Mouse (Mus musculus): ENCODE results near the gene Klhl31. TPM values are rescaled to one million over a fixed set of nuclear protein-coding genes. Genes with fewer than 3 reads are reported as not detected.
A peak's percentile ranks its signal among the peaks of the same experiment; 100 is the strongest.

Klhl31 gene
- polyA plus RNA-seq, 1 experiment from 2014 or later = 0.08 TPM

DNA sequence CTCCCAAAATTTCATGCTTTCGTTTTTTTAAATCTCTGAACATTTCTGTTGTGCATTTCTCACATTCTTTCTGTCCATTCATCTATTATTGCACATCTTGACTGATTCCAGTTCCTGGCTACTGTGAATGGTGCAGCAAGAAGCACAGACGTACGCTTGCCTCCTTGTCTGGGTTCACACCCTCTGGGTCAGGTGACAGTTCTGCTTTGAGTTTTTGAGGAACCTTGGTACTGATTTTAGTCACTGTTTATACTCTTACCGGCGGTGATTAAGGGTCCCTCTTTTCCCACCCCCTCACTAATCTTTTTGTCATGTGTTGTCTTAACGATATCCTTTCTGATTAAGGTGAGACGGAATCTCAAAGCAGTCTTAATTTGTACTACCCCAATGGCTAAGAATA is 15.5 kb downstream of the Klhl31 start:
- H3K4me1 ChIP-seq (replicated peaks; ENCODE audit: control insufficient read depth, insufficient read depth) = no peaks in the 10 kb centered on the region
- DNase-seq (ENCODE audit: low spot score) (no peak), ATAC-seq (ENCODE audit: low FRiP score, low TSS enrichment) (no peak)
- H3K9ac ChIP-seq (ENCODE audit: low read length) = no peak overlapping the region
- no peak overlapping the region for H3K4me3 ChIP-seq (ENCODE audit: low read depth, low read length)
- no peaks in the 10 kb centered on the region for H3K36me3 ChIP-seq (ENCODE audit: control insufficient read depth, insufficient read depth, low read length)
- TF ChIP-seq EP300 (optimal IDR thresholded peaks at IDR 0.05) (no peak), CTCF (IDR thresholded peaks at IDR 0.05; ENCODE audit: low read depth) (no peak)
- 37% methylated on average over 7 of the region's 7 CpGs for WGBS
- no peak overlapping the region for H3K27ac ChIP-seq (replicated peaks)
- no peaks in the 10 kb centered on the region for H3K9me3 ChIP-seq (ENCODE audit: control insufficient read depth, low read length)
- no peak overlapping the region for H3K4me2 ChIP-seq (replicated peaks; ENCODE audit: low read depth)
- H3K27me3 ChIP-seq (ENCODE audit: control insufficient read depth, insufficient read depth, low read length) = no peaks in the 10 kb centered on the region

DNA sequence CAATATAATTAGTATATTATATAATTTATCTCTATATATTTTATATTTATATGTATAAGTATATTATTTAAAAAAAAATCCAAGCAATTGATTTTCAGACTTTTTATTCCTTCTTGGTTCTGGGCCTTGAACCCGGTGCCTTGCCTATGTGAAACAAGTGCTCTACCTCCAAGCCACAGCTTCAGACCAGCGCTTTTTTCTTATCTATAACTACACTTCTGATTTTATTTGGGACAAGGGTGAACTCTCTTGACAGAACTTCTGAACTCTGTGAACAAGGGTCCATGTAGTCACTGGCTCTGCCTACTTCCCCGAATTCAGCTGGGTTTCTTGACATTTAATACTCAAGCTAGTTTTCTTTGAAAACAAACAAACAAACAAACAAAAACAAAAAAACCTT is 17.6 kb downstream of the Klhl31 start:
- Histone ChIP-seq H3K36me3 (ENCODE audit: control insufficient read depth, insufficient read depth, low read length) (no peaks in the 10 kb centered on the region), H3K27me3 (ENCODE audit: control insufficient read depth, insufficient read depth, low read length) (no peaks in the 10 kb centered on the region), H3K9me3 (ENCODE audit: control insufficient read depth, low read length) (no peaks in the 10 kb centered on the region), H3K27ac (replicated peaks) (no peak overlapping the region), H3K9ac (ENCODE audit: low read length) (no peak overlapping the region), H3K4me2 (replicated peaks; ENCODE audit: low read depth) (no peak overlapping the region), H3K4me1 (replicated peaks; ENCODE audit: control insufficient read depth, insufficient read depth) (no peaks in the 10 kb centered on the region), H3K4me3 (ENCODE audit: low read depth, low read length) (no peak overlapping the region)
- 84% methylated on average over 3 of the region's 3 CpGs for WGBS
- no peak for ATAC-seq (ENCODE audit: low FRiP score, low TSS enrichment)
- DNase-seq (ENCODE audit: low spot score) = no peak
- TF ChIP-seq CTCF (IDR thresholded peaks at IDR 0.05; ENCODE audit: low read depth) = no peak
- no peak for TF ChIP-seq EP300 (optimal IDR thresholded peaks at IDR 0.05)

DNA sequence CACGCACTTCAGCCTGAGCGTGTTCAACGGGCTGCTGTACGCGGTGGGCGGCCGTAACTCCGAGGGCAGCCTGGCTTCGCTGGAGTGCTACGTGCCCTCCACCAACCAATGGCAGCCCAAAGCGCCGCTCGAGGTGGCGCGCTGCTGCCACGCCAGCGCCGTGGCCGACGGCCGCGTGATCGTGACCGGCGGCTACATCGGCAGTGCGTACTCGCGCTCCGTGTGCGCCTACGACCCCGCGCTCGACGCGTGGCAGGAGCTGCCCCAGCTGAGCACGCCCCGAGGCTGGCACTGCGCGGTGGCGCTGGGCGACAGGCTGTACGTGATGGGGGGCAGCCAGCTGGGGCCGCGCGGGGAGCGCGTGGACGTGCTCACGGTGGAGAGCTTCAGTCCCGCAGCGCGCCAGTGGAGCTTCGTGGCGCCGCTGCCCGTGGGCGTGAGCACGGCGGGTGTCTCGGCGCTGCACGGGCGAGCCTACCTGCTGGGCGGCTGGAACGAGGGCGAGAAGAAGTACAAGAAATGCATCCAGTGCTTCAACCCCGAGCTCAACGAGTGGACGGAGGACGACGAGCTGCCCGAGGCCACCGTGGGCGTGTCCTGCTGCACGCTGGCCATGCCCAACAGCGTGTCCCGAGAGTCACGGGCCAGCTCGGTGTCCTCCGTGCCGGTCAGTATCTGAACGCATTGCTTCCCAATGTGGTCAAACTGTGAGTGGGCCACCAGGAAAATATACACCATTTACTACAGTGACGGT is 19.1 kb downstream of the Klhl31 start:
- TF ChIP-seq CTCF (IDR thresholded peaks at IDR 0.05; ENCODE audit: low read depth) = no peak
- TF ChIP-seq EP300 (optimal IDR thresholded peaks at IDR 0.05) = no peak
- WGBS = under 1% methylated on average over 80 of the region's 85 CpGs
- no peaks in the 10 kb centered on the region for H3K27me3 ChIP-seq (ENCODE audit: control insufficient read depth, insufficient read depth, low read length)

DNA sequence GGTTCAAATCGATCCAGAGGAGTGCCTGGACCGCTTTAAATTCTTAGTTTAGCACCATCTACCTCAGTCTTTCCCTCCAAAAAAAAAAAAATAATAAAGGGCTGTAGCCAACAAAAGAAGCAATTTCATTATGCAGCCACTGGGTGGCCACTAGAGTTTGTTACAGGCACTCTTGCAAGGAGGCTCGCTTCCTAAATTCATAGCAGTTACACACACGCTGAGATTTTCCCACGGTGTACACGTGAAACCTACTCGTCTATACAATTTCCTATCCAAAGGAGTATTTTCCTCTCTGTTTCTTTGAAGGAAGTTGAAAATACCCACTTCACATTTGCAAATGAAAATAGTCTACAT is 19.6 kb downstream of the Klhl31 start:
- Histone ChIP-seq H3K27me3 (ENCODE audit: control insufficient read depth, insufficient read depth, low read length) (no peaks in the 10 kb centered on the region), H3K4me2 (replicated peaks; ENCODE audit: low read depth) (peak overlapping the region; percentile 100), H3K4me3 (ENCODE audit: low read depth, low read length) (peak overlapping the region; percentile 52), H3K9me3 (ENCODE audit: control insufficient read depth, low read length) (no peaks in the 10 kb centered on the region), H3K27ac (replicated peaks) (no peak overlapping the region), H3K9ac (ENCODE audit: low read length) (no peak overlapping the region), H3K36me3 (ENCODE audit: control insufficient read depth, insufficient read depth, low read length) (no peaks in the 10 kb centered on the region), H3K4me1 (replicated peaks; ENCODE audit: control insufficient read depth, insufficient read depth) (no peaks in the 10 kb centered on the region)
- no peak for ATAC-seq (ENCODE audit: low FRiP score, low TSS enrichment)
- under 1% methylated on average over 7 of the region's 7 CpGs for WGBS
- DNase-seq (ENCODE audit: low spot score) = peak; percentile 61
- peak; percentile 78 for TF ChIP-seq CTCF (IDR thresholded peaks at IDR 0.05; ENCODE audit: low read depth)
- TF ChIP-seq EP300 (optimal IDR thresholded peaks at IDR 0.05) = no peak

More for the DNA sequence above, 19.1 kb downstream of the Klhl31 start:
- ATAC-seq (ENCODE audit: low FRiP score, low TSS enrichment) = peak; percentile 84
- Histone ChIP-seq H3K36me3 (ENCODE audit: control insufficient read depth, insufficient read depth, low read length) (no peaks in the 10 kb centered on the region), H3K9me3 (ENCODE audit: control insufficient read depth, low read length) (no peaks in the 10 kb centered on the region), H3K4me3 (ENCODE audit: low read depth, low read length) (peak overlapping the region; percentile 52), H3K4me1 (replicated peaks; ENCODE audit: control insufficient read depth, insufficient read depth) (no peaks in the 10 kb centered on the region), H3K4me2 (replicated peaks; ENCODE audit: low read depth) (peak overlapping the region; percentile 100), H3K9ac (ENCODE audit: low read length) (peak overlapping the region; percentile 60), H3K27ac (replicated peaks) (no peak overlapping the region; the same call in 1 of the 2 replicates)
- peak; percentile 56 for DNase-seq (ENCODE audit: low spot score)

DNA sequence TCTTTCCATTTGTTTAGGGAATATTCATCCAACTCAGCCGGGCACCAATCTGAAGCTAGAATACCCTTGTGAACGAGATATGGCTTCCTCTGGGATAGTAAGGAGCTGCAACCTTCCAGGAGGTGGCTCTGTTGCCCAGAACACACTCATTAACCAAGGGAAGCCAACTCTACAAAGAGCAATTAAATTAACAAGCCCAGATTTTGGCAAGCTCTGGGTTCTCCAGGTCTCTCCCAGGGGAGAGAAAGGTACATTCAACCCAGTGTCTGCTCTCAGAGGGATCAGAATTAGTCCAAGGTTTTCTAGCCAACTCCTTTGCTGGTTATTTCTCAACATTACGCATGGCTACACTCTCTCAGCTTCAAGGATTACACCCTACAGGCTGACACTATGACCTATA is 26.6 kb downstream of the Klhl31 start:
- Histone ChIP-seq H3K27me3 (ENCODE audit: control insufficient read depth, insufficient read depth, low read length) (no peaks in the 10 kb centered on the region), H3K9ac (ENCODE audit: low read length) (no peak overlapping the region), H3K4me1 (replicated peaks; ENCODE audit: control insufficient read depth, insufficient read depth) (no peaks in the 10 kb centered on the region), H3K36me3 (ENCODE audit: control insufficient read depth, insufficient read depth, low read length) (no peaks in the 10 kb centered on the region), H3K9me3 (ENCODE audit: control insufficient read depth, low read length) (no peaks in the 10 kb centered on the region), H3K4me3 (ENCODE audit: low read depth, low read length) (no peak overlapping the region), H3K27ac (replicated peaks) (no peak overlapping the region), H3K4me2 (replicated peaks; ENCODE audit: low read depth) (no peak overlapping the region)
- 54% methylated on average over 3 of the region's 3 CpGs for WGBS
- TF ChIP-seq EP300 (optimal IDR thresholded peaks at IDR 0.05) (no peak), CTCF (IDR thresholded peaks at IDR 0.05; ENCODE audit: low read depth) (peak; percentile 53)
- ATAC-seq (ENCODE audit: low FRiP score, low TSS enrichment) = no peak
- DNase-seq (ENCODE audit: low spot score) = peak; percentile 18

DNA sequence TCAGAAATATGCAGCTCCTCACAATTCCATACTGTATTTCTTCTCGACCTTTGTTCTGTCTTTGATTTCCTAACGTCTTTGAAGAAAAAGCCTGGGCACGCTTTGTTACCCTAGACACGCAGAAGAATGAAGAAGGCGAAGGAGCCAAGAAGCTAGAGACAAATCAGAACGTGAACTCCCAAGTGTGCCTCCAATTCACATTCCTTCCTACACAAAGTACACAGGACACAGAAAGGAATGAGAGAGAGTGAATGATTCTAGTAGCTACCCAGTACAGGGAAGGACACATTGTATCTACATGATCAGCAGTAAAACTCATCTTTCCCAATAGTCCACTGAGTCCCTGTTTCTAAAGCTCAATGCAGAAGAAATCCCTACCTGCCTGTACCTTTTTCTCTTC is 33.8 kb downstream of the Klhl31 start:
- Histone ChIP-seq H3K27ac (replicated peaks) (no peak overlapping the region), H3K4me1 (replicated peaks; ENCODE audit: control insufficient read depth, insufficient read depth) (no peaks in the 10 kb centered on the region), H3K36me3 (ENCODE audit: control insufficient read depth, insufficient read depth, low read length) (no peaks in the 10 kb centered on the region), H3K9ac (ENCODE audit: low read length) (no peak overlapping the region), H3K9me3 (ENCODE audit: control insufficient read depth, low read length) (no peaks in the 10 kb centered on the region), H3K4me3 (ENCODE audit: low read depth, low read length) (no peak overlapping the region), H3K27me3 (ENCODE audit: control insufficient read depth, insufficient read depth, low read length) (no peaks in the 10 kb centered on the region), H3K4me2 (replicated peaks; ENCODE audit: low read depth) (no peak overlapping the region)
- no peak for TF ChIP-seq CTCF (IDR thresholded peaks at IDR 0.05; ENCODE audit: low read depth)
- TF ChIP-seq EP300 (optimal IDR thresholded peaks at IDR 0.05) = no peak
- WGBS = 72% methylated on average over 6 of the region's 6 CpGs
- ATAC-seq (ENCODE audit: low FRiP score, low TSS enrichment) (no peak), DNase-seq (ENCODE audit: low spot score) (no peak)
